Mouse (Mus musculus) spleen, adult 2 months (tissue): ENCODE data around the gene Rab40b.

ENCODE experiments used
- CTCF ChIP-seq: fragments of 200-500 bp; IDR thresholded peaks from 2 replicates; pipeline ENCODE4 v1.5.1; 2011; ENCODE audit warnings: mild to moderate bottlenecking, inconsistent platforms; ENCODE audit not compliant: insufficient read depth, insufficient read length, insufficient replicate concordance; ENCODE audit errors: extremely low read depth
- POLR2A ChIP-seq: fragments of 200-500 bp; IDR thresholded peaks from 2 replicates; pipeline ENCODE4 v1.6.1; 2011; ENCODE audit warnings: low read depth, low read length, inconsistent platforms

GRCm38 (mm10) chr11:121362212-121362611, 25.8 kb downstream of the Rab40b start:
- TF ChIP-seq POLR2A: no peak
- peak; percentile 30; the same call in 1 of the 2 replicates for TF ChIP-seq CTCF
